Mouse (Mus musculus): ENCODE results near the gene Kiss1.

- TF ChIP-seq CTCF (IDR thresholded peaks at IDR 0.05; ENCODE audit: borderline replicate concordance, insufficient read depth, low read depth, low read length) (no peak), POLR2A (IDR thresholded peaks at IDR 0.05; ENCODE audit: borderline replicate concordance, insufficient read depth, low read length) (no peak)
Measured at GRCm38 (mm10) chr1:133362103-133362502, 40.4 kb downstream of the Kiss1 start.
